Mouse (Mus musculus): ENCODE results near the gene Mid2. TPM values are rescaled to one million over a fixed set of nuclear protein-coding genes. Genes with fewer than 3 reads are reported as not detected.

Mid2 gene
- total and polyA plus RNA-seq, 3 experiments: 6.6 to 19.7 (median 15.3) TPM

- no peak overlapping the region for H3K4me3 ChIP-seq
- no peak for TF ChIP-seq POLR2A (IDR thresholded peaks at IDR 0.05; ENCODE audit: insufficient read depth, low read depth, low read length)
- TF ChIP-seq EP300 (IDR thresholded peaks at IDR 0.05; ENCODE audit: insufficient read depth, low read depth, low read length): no peak
- TF ChIP-seq CTCF (IDR thresholded peaks at IDR 0.05): no peak
- H3K36me3 ChIP-seq (ENCODE audit: control insufficient read depth, insufficient read depth, low read length): peaks cover 4% of the 10 kb centered on the region
- H3K9ac ChIP-seq (ENCODE audit: low read depth, low read length): no peak overlapping the region
- no peak for DNase-seq
- H3K79me2 ChIP-seq (replicated peaks; ENCODE audit: control insufficient read depth, insufficient read depth, low read length): no peaks in the 10 kb centered on the region
- no peaks in the 10 kb centered on the region; the same call in 1 of the 2 replicates for H3K4me1 ChIP-seq (ENCODE audit: control insufficient read depth, insufficient read depth, low read length)
- no peaks in the 10 kb centered on the region for H3K27me3 ChIP-seq (ENCODE audit: control insufficient read depth, insufficient read depth, low read length)
- no peak overlapping the region for H3K27ac ChIP-seq
- WGBS: 55% methylated on average over 4 of the region's 4 CpGs
- intact Hi-C loops (cut with DNase I): no loop called here
Observed at GRCm38 (mm10) chrX:140706077-140706476, 41.7 kb downstream of the Mid2 start.

GRCm38 (mm10) chrX:140722400-140722799 is 58.0 kb downstream of the Mid2 start:
- Histone ChIP-seq H3K36me3 (ENCODE audit: control insufficient read depth, insufficient read depth, low read length) (no peaks in the 10 kb centered on the region), H3K27me3 (ENCODE audit: control insufficient read depth, insufficient read depth, low read length) (no peaks in the 10 kb centered on the region), H3K79me2 (replicated peaks; ENCODE audit: control insufficient read depth, insufficient read depth, low read length) (no peaks in the 10 kb centered on the region), H3K4me1 (ENCODE audit: control insufficient read depth, insufficient read depth, low read length) (no peaks in the 10 kb centered on the region; the same call in 1 of the 2 replicates), H3K9ac (ENCODE audit: low read depth, low read length) (no peak overlapping the region), H3K27ac (no peak overlapping the region), H3K4me3 (no peak overlapping the region)
- intact Hi-C loops (cut with DNase I): loop anchor here (2.0 to 5.0 kb wide), 4 partner anchors 64 to 245 kb away; partner anchors contain the start of gene Tsc22d3
- WGBS: 43% methylated on average over 4 of the region's 4 CpGs
- DNase-seq: peak in 1 of 2 experiments; percentile 4
- TF ChIP-seq POLR2A (IDR thresholded peaks at IDR 0.05; ENCODE audit: insufficient read depth, low read depth, low read length): no peak
- peak; percentile 73 for TF ChIP-seq CTCF (IDR thresholded peaks at IDR 0.05)

- TF ChIP-seq POLR2A (IDR thresholded peaks at IDR 0.05; ENCODE audit: insufficient read depth, low read depth, low read length): no peak
- no peak for TF ChIP-seq EP300 (IDR thresholded peaks at IDR 0.05; ENCODE audit: insufficient read depth, low read depth, low read length)
- no peak for TF ChIP-seq CTCF (IDR thresholded peaks at IDR 0.05)
- DNase-seq: no peak
- H3K4me1 ChIP-seq (ENCODE audit: control insufficient read depth, insufficient read depth, low read length): no peaks in the 10 kb centered on the region
- intact Hi-C loops (cut with DNase I): no loop called here
- H3K27ac ChIP-seq: no peak overlapping the region
- H3K79me2 ChIP-seq (replicated peaks; ENCODE audit: control insufficient read depth, insufficient read depth, low read length): no peaks in the 10 kb centered on the region
- H3K27me3 ChIP-seq (ENCODE audit: control insufficient read depth, insufficient read depth, low read length): no peaks in the 10 kb centered on the region
- no peak overlapping the region for H3K4me3 ChIP-seq
- no peak overlapping the region for H3K9ac ChIP-seq (ENCODE audit: low read depth, low read length)
- no peaks in the 10 kb centered on the region for H3K36me3 ChIP-seq (ENCODE audit: control insufficient read depth, insufficient read depth, low read length)
Observed at GRCm38 (mm10) chrX:140738986-140739385, 74.6 kb downstream of the Mid2 start.

GRCm38 (mm10) chrX:140743213-140743612 is 78.8 kb downstream of the Mid2 start:
- DNase-seq: no peak
- H3K27me3 ChIP-seq (ENCODE audit: control insufficient read depth, insufficient read depth, low read length): no peaks in the 10 kb centered on the region
- H3K27ac ChIP-seq: no peak overlapping the region
- TF ChIP-seq CTCF (IDR thresholded peaks at IDR 0.05) (no peak), EP300 (IDR thresholded peaks at IDR 0.05; ENCODE audit: insufficient read depth, low read depth, low read length) (no peak), POLR2A (IDR thresholded peaks at IDR 0.05; ENCODE audit: insufficient read depth, low read depth, low read length) (no peak)
- H3K36me3 ChIP-seq (ENCODE audit: control insufficient read depth, insufficient read depth, low read length): no peaks in the 10 kb centered on the region
- intact Hi-C loops (cut with DNase I): no loop called here
- H3K4me3 ChIP-seq: no peak overlapping the region
- WGBS: 55% methylated on average over 5 of the region's 5 CpGs
- H3K4me1 ChIP-seq (ENCODE audit: control insufficient read depth, insufficient read depth, low read length): no peaks in the 10 kb centered on the region
- H3K79me2 ChIP-seq (replicated peaks; ENCODE audit: control insufficient read depth, insufficient read depth, low read length): no peaks in the 10 kb centered on the region
- H3K9ac ChIP-seq (ENCODE audit: low read depth, low read length): no peak overlapping the region

- peak in 1 of 2 experiments; percentile 3 for DNase-seq
- H3K4me1 ChIP-seq (ENCODE audit: control insufficient read depth, insufficient read depth, low read length): no peaks in the 10 kb centered on the region
- no peaks in the 10 kb centered on the region for H3K27me3 ChIP-seq (ENCODE audit: control insufficient read depth, insufficient read depth, low read length)
- no peaks in the 10 kb centered on the region for H3K36me3 ChIP-seq (ENCODE audit: control insufficient read depth, insufficient read depth, low read length)
- H3K79me2 ChIP-seq (replicated peaks; ENCODE audit: control insufficient read depth, insufficient read depth, low read length): no peaks in the 10 kb centered on the region
- 50% methylated on average over 1 of the region's 1 CpGs for WGBS
- TF ChIP-seq CTCF (IDR thresholded peaks at IDR 0.05): no peak
- no peak for TF ChIP-seq EP300 (IDR thresholded peaks at IDR 0.05; ENCODE audit: insufficient read depth, low read depth, low read length)
- no peak for TF ChIP-seq POLR2A (IDR thresholded peaks at IDR 0.05; ENCODE audit: insufficient read depth, low read depth, low read length)
- no peak overlapping the region for H3K4me3 ChIP-seq
- intact Hi-C loops (cut with DNase I): no loop called here
- no peak overlapping the region for H3K9ac ChIP-seq (ENCODE audit: low read depth, low read length)
- H3K27ac ChIP-seq: no peak overlapping the region
Observed at GRCm38 (mm10) chrX:140769794-140770193, 105.4 kb downstream of the Mid2 start.

- 73% methylated on average over 2 of the region's 2 CpGs for WGBS
- Histone ChIP-seq H3K79me2 (replicated peaks; ENCODE audit: control insufficient read depth, insufficient read depth, low read length) (no peaks in the 10 kb centered on the region), H3K4me1 (ENCODE audit: control insufficient read depth, insufficient read depth, low read length) (no peaks in the 10 kb centered on the region), H3K27ac (no peak overlapping the region), H3K36me3 (ENCODE audit: control insufficient read depth, insufficient read depth, low read length) (no peaks in the 10 kb centered on the region), H3K9ac (ENCODE audit: low read depth, low read length) (no peak overlapping the region), H3K27me3 (ENCODE audit: control insufficient read depth, insufficient read depth, low read length) (no peaks in the 10 kb centered on the region), H3K4me3 (no peak overlapping the region)
- no peak for DNase-seq
- intact Hi-C loops (cut with DNase I): no loop called here
- no peak for TF ChIP-seq EP300 (IDR thresholded peaks at IDR 0.05; ENCODE audit: insufficient read depth, low read depth, low read length)
- no peak for TF ChIP-seq CTCF (IDR thresholded peaks at IDR 0.05)
- TF ChIP-seq POLR2A (IDR thresholded peaks at IDR 0.05; ENCODE audit: insufficient read depth, low read depth, low read length): no peak
Observed at GRCm38 (mm10) chrX:140805340-140805739, 140.9 kb downstream of the Mid2 start.
